Mouse (Mus musculus) spleen, adult 2 months (tissue): Measurements from ENCODE around the gene Rpap3.

Experiments
- CTCF ChIP-seq: fragments of 200-500 bp; IDR thresholded peaks from 2 replicates; pipeline ENCODE4 v1.5.1; 2011; ENCODE audit warnings: mild to moderate bottlenecking, inconsistent platforms; ENCODE audit not compliant: insufficient read depth, insufficient read length, insufficient replicate concordance; ENCODE audit errors: extremely low read depth
- POLR2A ChIP-seq: fragments of 200-500 bp; IDR thresholded peaks from 2 replicates; pipeline ENCODE4 v1.6.1; 2011; ENCODE audit warnings: low read depth, low read length, inconsistent platforms

- TF ChIP-seq CTCF (no peak), POLR2A (no peak)
Observed at GRCm38 (mm10) chr15:97744930-97745329, 39.3 kb upstream of the Rpap3 start.
